In the genomic region with DNA sequence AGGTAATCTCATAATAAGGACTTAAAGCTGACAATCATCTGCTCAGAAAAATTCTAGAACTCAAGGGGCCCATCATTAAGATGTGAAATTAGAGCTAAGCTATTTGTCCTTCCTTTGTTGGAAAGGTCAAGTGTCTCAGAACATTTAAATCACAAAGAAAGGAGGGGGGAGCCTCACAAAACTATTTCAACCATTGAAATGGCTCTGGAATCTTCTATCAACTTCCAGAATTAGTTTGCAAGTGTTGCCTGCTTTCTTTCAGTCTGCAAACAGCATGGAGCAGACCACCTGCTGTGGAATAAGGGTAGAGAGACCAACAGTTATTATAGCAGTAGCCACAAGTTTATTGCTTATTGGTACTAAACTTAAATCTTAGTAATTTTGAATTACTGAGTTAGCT, we compare ENCODE assay signal across 26 mouse cellular contexts. TPM values are rescaled to one million over a fixed set of nuclear protein-coding genes. Genes with fewer than 3 reads are reported as not detected.
A peak's percentile ranks its signal among the peaks of the same experiment; 100 is the strongest.
DNase-seq lines count a peak whose midpoint lies in the region.
"Had no signal": no experiment of that assay in that cellular context is flagged by ENCODE, and none has a peak within 500 bp of the region (broad histone marks: within the 10 kb centered on the region; RNA-seq: fewer than 3 reads in every experiment).

No protein-coding gene starts in this region.

- no peaks in the 10 kb centered on the region for H3K36me3 ChIP-seq in forebrain, embryonic 10.5 days (replicated peaks)
- H3K36me3 ChIP-seq: G1E had no signal

- no peaks in the 10 kb centered on the region for H3K4me1 ChIP-seq in forebrain, embryonic 10.5 days

- DNase-seq in ES-CJ7 (ENCODE audit: low read depth, low spot score): peak; percentile 62
- peak; percentile 90 for DNase-seq in R1 (ENCODE audit: low read depth, low spot score)
- DNase-seq in ZHBTc4 (ENCODE audit: low read depth, low spot score): peak; percentile 53
- no peak for DNase-seq in lung, adult 18-20 months
- no peak for DNase-seq in forebrain, embryonic 10.5 days (ENCODE audit: extremely low spot score, low spot score)
- DNase-seq in left cerebral cortex, adult 9 months (ENCODE audit: low spot score in 2 of 2): no peak
- DNase-seq: adrenal gland, adult 2 months; adrenal gland, adult 8-10 months; adrenal gland, postnatal 10 days; adrenal gland, postnatal 14 days; adrenal gland, postnatal 25 days; adrenal gland, postnatal 36 days; B cell, adult 2 months; cerebellum, adult 11 months; cerebellum, adult 11-12 months; cerebellum, adult 18-20 months; cerebellum, adult 2 months; cerebellum, adult 8-10 months; cerebellum, adult 9-10 months had no signal

- no peaks in the 10 kb centered on the region for H3K27me3 ChIP-seq in forebrain, embryonic 10.5 days (ENCODE audit: poor library complexity, severe bottlenecking)
- H3K27me3 ChIP-seq: CH12.LX, Patski had no signal

- H3K9me3 ChIP-seq in forebrain, embryonic 10.5 days: peaks cover 2% of the 10 kb centered on the region
- H3K9me3 ChIP-seq: G1E had no signal

- no peak overlapping the region for H3K4me3 ChIP-seq in forebrain, embryonic 10.5 days

- no peak overlapping the region for H3K27ac ChIP-seq in forebrain, embryonic 10.5 days

RNA-seq across cellular contexts. Expression of a gene that starts 22.4 kb away (rescaled TPM):
- polyA plus RNA-seq in forebrain, embryonic 10.5 days (2016; fragmentation: Nextera tagmentation; extraction: Ambion mirVana): not detected in 2 replicates
- polyA plus RNA-seq: activated CD4-positive, CD25-positive, alpha-beta regulatory T cell, adult 4 months; adrenal gland, adult 2 months; brain, embryonic 14.5 days; CD4-positive, CD25-positive, alpha-beta regulatory T cell, adult 4 months; cerebellum, adult 2 months; G1E; Patski had no signal

RNA-seq across cellular contexts. Expression of a gene that starts 50.1 kb away (rescaled TPM):
- not detected in 2 replicates for polyA plus RNA-seq in forebrain, embryonic 10.5 days (2016; fragmentation: Nextera tagmentation; extraction: Ambion mirVana)
- polyA plus RNA-seq: activated CD4-positive, CD25-positive, alpha-beta regulatory T cell, adult 4 months; adrenal gland, adult 2 months; brain, embryonic 14.5 days; C2C12; CD4-positive, CD25-positive, alpha-beta regulatory T cell, adult 4 months; cerebellum, adult 2 months; G1E; Patski had no signal

Comparison
In these comparisons a context has a peak if more than half of its experiments do, and no peak if none do; other contexts are left out.
1. DNase-seq: peak in ES-CJ7 (single experiment), R1 (single experiment) and ZHBTc4 (single experiment); none in lung, adult 18-20 months (0 of 2), forebrain, embryonic 10.5 days (single experiment) and left cerebral cortex, adult 9 months (0 of 2).